Comparison of ENCODE assay signal across 18 mouse cellular contexts in genomic region chr3:157268742-157269141, GRCm38 (mm10).
A peak's percentile ranks its signal among the peaks of the same experiment; 100 is the strongest.
DNase-seq lines count a peak whose midpoint lies in the region; ATAC-seq and TF ChIP-seq lines count a peak whose summit lies in the region.
"Had no signal": no experiment of that assay in that cellular context is flagged by ENCODE, and none has a peak within 500 bp of the region (broad histone marks: within the 10 kb centered on the region; RNA-seq: fewer than 3 reads in every experiment).

No protein-coding gene starts in this region.

- 54% methylated on average over 4 of the region's 4 CpGs for WGBS in kidney, postnatal 0 days
- WGBS in kidney, embryonic 15.5 days: 63% methylated on average over 4 of the region's 4 CpGs
- WGBS in neural tube, embryonic 14.5 days: 55% methylated on average over 4 of the region's 4 CpGs

- H3K36me3 ChIP-seq in kidney, postnatal 0 days (ENCODE audit: insufficient read depth, low read length): no peaks in the 10 kb centered on the region
- H3K36me3 ChIP-seq in kidney, embryonic 15.5 days: no peaks in the 10 kb centered on the region
- no peaks in the 10 kb centered on the region for H3K36me3 ChIP-seq in neural tube, embryonic 14.5 days (ENCODE audit: control insufficient read depth, insufficient read depth, low read length)
- H3K36me3 ChIP-seq: heart, embryonic 13.5 days; liver, embryonic 15.5 days had no signal

- DNase-seq in kidney, postnatal 0 days (ENCODE audit: low spot score): no peak
- DNase-seq in neural tube, embryonic 10.5 days (ENCODE audit: extremely low spot score, low spot score): no peak
- peak; percentile 37 for DNase-seq in R1 (ENCODE audit: low read depth, low spot score)
- peak; percentile 50 for DNase-seq in testis, postnatal 10 days (ENCODE audit: low spot score)
- DNase-seq in left cerebral cortex, adult 11 months (ENCODE audit: low spot score): no peak
- DNase-seq in frontal cortex, postnatal 10 days (ENCODE audit: low spot score in 2 of 2): no peak
- DNase-seq: cerebellum, postnatal 14 days; heart, postnatal 36 days; kidney, adult 11 months; kidney, postnatal 36 days; layer of hippocampus, postnatal 36 days; thymus, postnatal 14 days had no signal

- H3K27me3 ChIP-seq in kidney, postnatal 0 days (ENCODE audit: insufficient read depth, low read length): no peaks in the 10 kb centered on the region
- H3K27me3 ChIP-seq in kidney, embryonic 15.5 days: no peaks in the 10 kb centered on the region
- H3K27me3 ChIP-seq in neural tube, embryonic 14.5 days (ENCODE audit: control insufficient read depth, insufficient read depth, low read length): no peaks in the 10 kb centered on the region
- H3K27me3 ChIP-seq: heart, embryonic 13.5 days; liver, embryonic 15.5 days had no signal

- H3K4me1 ChIP-seq in kidney, postnatal 0 days (replicated peaks; ENCODE audit: insufficient read depth, low read length): no peaks in the 10 kb centered on the region
- H3K4me1 ChIP-seq in kidney, embryonic 15.5 days: no peaks in the 10 kb centered on the region
- H3K4me1 ChIP-seq in neural tube, embryonic 14.5 days (ENCODE audit: control insufficient read depth, insufficient read depth, low read length): no peaks in the 10 kb centered on the region
- H3K4me1 ChIP-seq: heart, embryonic 13.5 days; liver, embryonic 15.5 days had no signal

- no peak overlapping the region for H3K4me3 ChIP-seq in kidney, postnatal 0 days (replicated peaks; ENCODE audit: low read depth, low read length)
- no peak overlapping the region for H3K4me3 ChIP-seq in kidney, embryonic 15.5 days (replicated peaks)
- no peak overlapping the region for H3K4me3 ChIP-seq in neural tube, embryonic 14.5 days (ENCODE audit: low read depth, low read length)
- H3K4me3 ChIP-seq: heart, embryonic 13.5 days; liver, embryonic 15.5 days had no signal

- no peaks in the 10 kb centered on the region for H3K9me3 ChIP-seq in kidney, postnatal 0 days (replicated peaks; ENCODE audit: low read length)
- no peaks in the 10 kb centered on the region for H3K9me3 ChIP-seq in kidney, embryonic 15.5 days (replicated peaks)
- H3K9me3 ChIP-seq in neural tube, embryonic 14.5 days (ENCODE audit: control insufficient read depth, low read length): no peaks in the 10 kb centered on the region
- H3K9me3 ChIP-seq: heart, embryonic 13.5 days; liver, embryonic 15.5 days had no signal

- H3K4me2 ChIP-seq in kidney, postnatal 0 days (ENCODE audit: low read length): no peak overlapping the region
- no peak overlapping the region for H3K4me2 ChIP-seq in kidney, embryonic 15.5 days
- H3K4me2 ChIP-seq in neural tube, embryonic 14.5 days (ENCODE audit: low read depth, low read length): no peak overlapping the region
- H3K4me2 ChIP-seq: heart, embryonic 13.5 days; liver, embryonic 15.5 days had no signal

- ATAC-seq in kidney, postnatal 0 days (replicated peaks; ENCODE audit: low FRiP score, low read depth): no peak
- no peak for ATAC-seq in kidney, embryonic 15.5 days (replicated peaks; ENCODE audit: low FRiP score)
- peak; percentile 73 for ATAC-seq in neural tube, embryonic 14.5 days (ENCODE audit: low read depth)
- ATAC-seq: forebrain, embryonic 14.5 days; hindbrain, embryonic 16.5 days had no signal

- no peak overlapping the region for H3K9ac ChIP-seq in kidney, postnatal 0 days (ENCODE audit: low read depth, low read length)
- no peak overlapping the region for H3K9ac ChIP-seq in kidney, embryonic 15.5 days
- no peak overlapping the region for H3K9ac ChIP-seq in neural tube, embryonic 14.5 days (replicated peaks; ENCODE audit: low read depth, low read length)
- H3K9ac ChIP-seq: heart, embryonic 13.5 days; liver, embryonic 15.5 days had no signal

- TF ChIP-seq CTCF in kidney, postnatal 0 days (IDR thresholded peaks at IDR 0.05; ENCODE audit: low read depth): peak; percentile 13; the same call in 1 of the 2 replicates

- no peak overlapping the region for H3K27ac ChIP-seq in kidney, postnatal 0 days
- H3K27ac ChIP-seq in kidney, embryonic 15.5 days: no peak overlapping the region
- H3K27ac ChIP-seq in neural tube, embryonic 14.5 days (ENCODE audit: low read depth, low read length): no peak overlapping the region
- H3K27ac ChIP-seq: heart, embryonic 13.5 days; liver, embryonic 15.5 days had no signal

Comparison
In these comparisons a context has a peak if more than half of its experiments do, and no peak if none do; other contexts are left out.
1. DNase-seq: peak in R1 (single experiment) and testis, postnatal 10 days (single experiment); none in kidney, postnatal 0 days (single experiment), neural tube, embryonic 10.5 days (single experiment), left cerebral cortex, adult 11 months (single experiment) and frontal cortex, postnatal 10 days (0 of 2).